Mouse (Mus musculus): ENCODE measurements around the gene Sh3bgrl3. TPM values are rescaled to one million over a fixed set of nuclear protein-coding genes. Genes with fewer than 3 reads are reported as not detected.

Sh3bgrl3 gene
- total RNA-seq, 2 experiments from 2014 or later: 271 to 295 TPM

DNA sequence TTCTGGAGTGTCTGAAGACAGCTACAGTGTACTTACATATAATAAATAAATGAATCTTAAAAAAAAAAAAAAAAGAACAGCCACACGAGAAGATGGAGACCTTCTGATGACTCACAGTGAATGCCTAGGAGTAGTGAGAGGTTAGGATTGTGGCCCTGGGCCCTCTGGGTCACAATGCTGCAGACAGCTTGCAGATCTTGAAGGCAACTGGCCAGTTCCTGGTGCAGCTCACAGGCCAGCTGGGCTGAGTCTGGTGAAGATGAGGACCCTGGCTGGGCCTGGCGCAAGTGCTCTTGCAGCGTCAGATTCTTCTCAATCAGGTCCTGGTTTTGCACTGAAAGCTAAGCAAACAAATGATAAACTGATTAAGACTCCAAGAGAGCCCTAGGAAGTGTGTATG is 3.5 kb upstream of the Sh3bgrl3 start:
- no peak for DNase-seq (ENCODE audit: low spot score in 2 of 2)

- DNase-seq (ENCODE audit: low spot score in 2 of 2): no peak
These were observed 893 bp upstream of the Sh3bgrl3 start for GRCm38 (mm10) chr4:134129482-134129881.

DNA sequence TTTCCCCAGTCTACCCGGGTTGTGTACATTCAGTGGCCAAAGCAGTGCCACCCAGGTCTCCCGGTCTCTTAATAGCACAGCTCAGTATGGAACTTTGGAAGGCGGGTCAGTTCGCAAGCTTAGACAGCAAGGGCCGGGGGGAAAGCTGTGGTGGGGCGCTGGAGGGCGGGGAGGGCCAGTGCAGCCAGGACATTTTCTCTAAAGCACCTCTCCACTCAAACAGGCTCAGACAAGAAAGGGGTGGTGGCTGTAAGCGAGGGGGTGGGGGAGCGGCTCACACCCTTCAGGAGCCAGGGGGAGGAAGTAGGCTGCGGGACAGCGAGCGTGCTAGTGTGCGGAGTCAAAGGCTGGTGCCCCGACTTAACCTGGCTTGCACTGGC is 384 bp upstream of the Sh3bgrl3 start:
- DNase-seq (ENCODE audit: low spot score in 2 of 2): no peak

GRCm38 (mm10) chr4:134127793-134128192 is 796 bp downstream of the Sh3bgrl3 start:
- no peak for DNase-seq (ENCODE audit: low spot score in 2 of 2)

DNA sequence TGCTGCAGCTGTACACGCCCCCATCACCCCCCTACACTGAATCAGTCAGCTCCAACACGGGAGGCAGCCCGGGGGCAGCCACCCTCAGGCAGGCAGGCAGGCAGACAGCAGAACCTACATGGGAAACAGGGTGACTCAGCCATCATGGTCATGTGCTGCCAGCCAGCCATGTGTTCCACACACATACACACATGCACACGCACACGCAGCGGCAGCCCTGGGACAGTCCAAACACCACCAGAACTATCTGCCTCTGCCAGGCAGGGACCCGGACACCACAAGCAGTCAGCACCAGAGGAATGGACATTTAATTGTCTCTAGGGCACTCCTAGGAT is 1.5 kb downstream of the Sh3bgrl3 start:
- peak; percentile 48 to 61 for DNase-seq (ENCODE audit: low spot score in 2 of 2)

DNA sequence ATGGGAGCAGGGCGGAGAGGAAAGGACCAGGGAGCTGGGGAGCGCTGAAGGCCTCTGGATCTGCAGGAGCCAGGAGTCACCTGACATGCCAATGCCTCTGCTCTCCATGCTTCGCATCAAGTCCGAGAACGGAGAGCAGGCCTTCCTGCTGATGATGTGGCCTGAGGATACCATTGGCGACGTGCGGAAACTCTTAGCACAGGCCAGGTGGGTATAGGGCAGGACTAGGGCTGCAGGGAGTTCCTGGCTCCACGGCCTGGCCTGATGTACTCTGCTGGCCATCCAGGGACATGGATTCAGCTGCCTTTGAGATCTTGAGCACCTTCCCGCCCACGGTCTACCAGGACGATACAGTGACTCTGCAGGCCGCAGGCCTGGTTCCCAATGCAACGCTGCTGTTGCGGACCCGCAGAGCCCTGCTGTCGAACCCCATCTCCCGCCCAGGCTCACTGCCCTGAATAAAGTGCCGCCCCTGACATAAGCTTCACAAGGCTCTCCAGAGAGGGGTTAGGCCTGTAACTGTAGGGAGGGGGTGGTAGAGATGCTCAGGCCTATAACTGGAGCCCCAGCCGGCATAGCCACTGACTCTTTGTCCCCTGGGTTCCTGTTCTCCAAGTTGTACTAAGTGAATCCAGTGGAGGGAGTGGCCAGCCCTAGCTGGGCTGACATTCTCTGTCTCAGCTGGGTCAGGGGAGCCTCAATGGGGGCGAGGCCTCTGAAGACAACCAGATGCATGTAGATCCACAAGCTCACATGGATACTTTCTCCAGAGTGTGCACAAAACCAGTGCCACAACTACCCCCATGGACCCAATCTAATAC is 2.1 kb downstream of the Sh3bgrl3 start:
- no peak for DNase-seq (ENCODE audit: low spot score in 2 of 2)

GRCm38 (mm10) chr4:134125383-134126060 is 3.1 kb downstream of the Sh3bgrl3 start:
- no peak for DNase-seq (ENCODE audit: low spot score in 2 of 2)

- peak; percentile 76 to 87 for DNase-seq (ENCODE audit: low spot score in 2 of 2)
These were observed 4.7 kb downstream of the Sh3bgrl3 start for GRCm38 (mm10) chr4:134123680-134124551.

GRCm38 (mm10) chr4:134123147-134123546 is 5.4 kb downstream of the Sh3bgrl3 start:
- DNase-seq (ENCODE audit: low spot score in 2 of 2): no peak

DNA sequence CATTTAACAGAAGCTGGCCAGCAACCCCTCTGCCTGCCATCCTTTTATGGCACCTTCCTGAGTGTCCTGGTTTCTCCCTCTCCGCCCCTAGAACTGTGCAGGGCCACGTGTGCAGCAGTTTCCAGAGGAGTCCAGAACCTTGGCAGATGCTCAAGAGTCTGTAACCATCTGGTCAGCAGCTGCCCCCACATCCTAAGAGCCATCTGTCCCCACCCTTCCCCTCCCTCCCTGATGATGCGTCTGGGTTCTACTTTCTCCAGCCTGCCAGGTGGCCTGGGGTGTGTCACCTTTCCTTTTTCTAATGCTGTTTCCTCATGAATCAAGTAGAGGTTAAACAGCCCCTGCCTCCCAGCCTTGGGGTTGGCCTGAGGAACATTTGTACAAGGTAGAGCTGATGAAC is 6.3 kb downstream of the Sh3bgrl3 start:
- no peak for DNase-seq (ENCODE audit: low spot score in 2 of 2)

GRCm38 (mm10) chr4:134121571-134121970 is 7.0 kb downstream of the Sh3bgrl3 start:
- DNase-seq (ENCODE audit: low spot score in 2 of 2): no peak

DNA sequence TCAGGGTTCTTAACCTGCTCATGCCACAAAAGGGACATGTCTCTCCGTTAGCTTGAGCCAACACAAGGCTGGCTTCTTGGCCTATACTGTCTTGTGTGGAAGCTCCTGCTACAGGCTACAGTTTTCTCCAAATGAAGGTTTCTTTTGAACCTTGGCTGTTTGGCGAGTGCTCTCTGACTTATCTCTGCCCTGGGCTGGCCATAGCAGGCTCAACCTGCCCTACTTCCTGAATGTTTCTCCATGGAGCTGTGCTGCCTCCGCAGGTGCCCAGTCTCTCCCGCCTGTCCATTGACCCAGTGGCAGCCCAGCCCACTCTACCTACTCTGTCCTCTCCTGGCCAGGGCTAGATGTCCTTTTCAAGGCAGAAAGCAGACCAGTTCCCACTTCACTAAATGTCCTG is 7.7 kb downstream of the Sh3bgrl3 start:
- no peak for DNase-seq (ENCODE audit: low spot score in 2 of 2)

DNA sequence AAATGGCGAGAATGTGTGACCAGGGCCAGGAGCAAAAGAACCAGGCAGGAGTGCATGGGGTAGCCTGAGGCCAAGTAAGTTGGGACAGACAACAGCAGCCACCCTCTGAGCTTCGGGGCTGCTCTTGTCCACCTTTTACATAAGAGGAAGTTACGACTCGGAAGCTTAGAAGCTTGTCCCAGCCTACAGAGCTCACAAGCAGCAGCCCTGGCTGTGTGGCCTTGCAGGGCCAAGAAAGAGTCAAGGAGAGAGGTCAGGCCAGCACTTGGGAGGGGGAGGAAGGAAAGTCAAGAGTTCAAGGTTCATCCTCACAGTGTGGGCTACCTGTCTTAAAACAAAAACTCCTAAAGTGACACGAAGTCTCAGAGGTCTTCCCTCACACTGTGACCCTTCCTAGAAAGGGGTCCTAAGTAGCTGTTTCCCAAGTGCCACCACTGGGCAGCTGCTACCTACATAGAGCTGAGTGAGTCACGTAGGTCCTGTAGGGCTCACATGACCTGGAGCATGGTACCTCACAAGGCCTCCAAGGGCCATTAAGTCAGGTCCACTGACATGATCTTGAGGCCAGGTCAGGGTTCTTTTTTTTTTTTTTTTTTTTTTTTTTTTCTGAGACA is 8.3 kb downstream of the Sh3bgrl3 start:
- no peak for DNase-seq (ENCODE audit: low spot score in 2 of 2)

- no peak for DNase-seq (ENCODE audit: low spot score in 2 of 2)
These were observed 8.9 kb downstream of the Sh3bgrl3 start for GRCm38 (mm10) chr4:134119644-134120043.

GRCm38 (mm10) chr4:134119042-134119441 is 9.5 kb downstream of the Sh3bgrl3 start:
- no peak for DNase-seq (ENCODE audit: low spot score in 2 of 2)

DNA sequence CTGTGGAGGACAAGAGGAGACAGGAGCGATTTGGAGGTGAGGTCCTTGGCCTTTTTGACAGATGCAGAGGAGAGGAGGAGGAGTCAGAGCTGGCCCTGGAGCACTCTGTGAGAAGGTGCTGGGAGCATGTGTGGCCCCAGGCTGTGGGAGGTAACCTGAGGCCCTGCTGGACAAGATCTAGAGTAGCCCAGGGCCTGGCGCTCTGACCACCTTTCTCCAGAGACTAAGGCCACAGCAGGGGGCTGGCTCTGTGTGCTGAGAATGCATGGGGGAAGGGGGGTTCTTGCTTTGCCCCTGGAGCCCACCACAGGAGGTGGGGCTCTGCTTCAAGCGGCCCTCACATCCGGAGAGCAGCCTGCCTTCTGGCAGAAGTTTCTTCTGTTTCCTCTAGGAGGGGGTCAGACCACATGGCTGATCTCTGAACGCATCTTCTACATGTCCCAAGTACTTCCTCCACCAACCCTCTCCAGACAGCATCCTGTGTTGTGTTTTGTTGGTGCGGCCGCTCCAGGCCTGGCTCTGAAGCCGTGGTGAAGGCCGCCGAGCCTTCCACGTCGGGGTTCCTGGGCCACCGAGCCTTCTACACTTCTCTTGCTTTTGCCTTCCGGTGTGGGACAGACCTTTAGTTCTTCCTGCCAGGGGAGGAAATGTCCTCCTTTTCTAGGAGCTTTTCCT is 10.3 kb downstream of the Sh3bgrl3 start:
- no peak for DNase-seq (ENCODE audit: low spot score in 2 of 2)

DNA sequence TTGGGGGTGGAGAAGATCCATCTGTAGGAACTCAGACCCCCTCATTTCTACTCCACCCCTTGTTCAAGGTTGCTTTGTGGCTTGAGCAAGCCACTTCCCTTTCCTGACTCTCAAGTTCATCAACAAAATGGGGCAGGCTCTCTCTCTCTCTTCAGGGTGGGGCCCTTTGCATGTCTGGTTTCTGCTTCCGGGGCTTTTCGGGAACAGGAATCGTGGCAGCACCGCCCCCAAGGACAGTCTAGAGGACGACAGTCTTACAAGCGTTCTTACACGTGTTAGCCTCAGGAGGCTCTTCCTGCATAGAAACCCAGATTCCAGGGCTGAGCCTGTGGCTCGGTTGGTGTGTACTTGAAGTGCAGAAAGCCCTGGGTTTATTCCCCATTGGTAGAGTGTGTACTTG is 11.6 kb downstream of the Sh3bgrl3 start:
- no peak for DNase-seq (ENCODE audit: low spot score in 2 of 2)

- no peak for DNase-seq (ENCODE audit: low spot score in 2 of 2)
These were observed 12.1 kb downstream of the Sh3bgrl3 start for GRCm38 (mm10) chr4:134116501-134116900.

DNA sequence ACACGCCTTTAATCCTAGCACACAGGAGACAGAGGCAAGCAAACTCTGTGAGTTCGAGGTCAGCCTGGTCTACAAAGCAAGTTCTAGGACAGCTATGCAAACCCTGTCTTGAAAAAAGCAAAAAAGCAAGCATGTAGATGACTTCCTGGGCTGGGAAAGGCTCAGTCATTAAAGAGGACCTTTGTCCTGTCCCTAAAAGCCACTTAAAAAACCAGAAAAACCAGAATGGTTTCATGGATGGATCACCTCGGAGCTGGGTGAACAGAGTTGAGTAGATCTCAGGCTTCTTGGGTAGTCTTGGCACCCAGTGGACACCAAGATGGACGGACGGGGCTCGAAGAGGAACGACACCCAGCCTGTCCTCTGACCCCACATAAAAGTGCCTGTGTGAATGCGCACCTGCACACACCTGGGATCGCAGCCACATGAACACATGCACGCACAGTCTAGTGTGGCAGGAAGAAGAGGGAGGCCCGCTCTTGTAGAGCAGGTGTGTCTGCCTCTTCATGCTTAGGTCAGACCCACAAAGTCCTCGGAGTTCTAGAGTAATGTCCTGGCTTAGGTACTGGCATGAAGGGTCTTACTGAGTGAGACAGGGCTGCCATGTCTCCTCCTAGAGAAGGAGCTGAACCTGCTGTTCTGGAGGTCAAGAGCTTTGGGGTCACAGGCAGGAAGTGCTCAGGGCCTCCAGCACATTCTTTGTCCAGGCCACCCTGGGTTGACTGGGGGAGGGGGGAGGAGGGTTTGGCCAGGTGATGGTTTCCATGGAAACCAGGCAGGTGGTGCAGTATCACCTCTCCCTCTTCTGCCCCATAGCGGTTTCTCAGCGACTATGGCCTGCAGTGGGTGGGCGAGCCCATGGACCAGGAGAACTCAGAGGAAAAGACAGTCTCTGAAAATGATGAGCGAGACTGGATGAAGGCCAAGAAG is 13.1 kb downstream of the Sh3bgrl3 start:
- DNase-seq (ENCODE audit: low spot score in 2 of 2): no peak

GRCm38 (mm10) chr4:134114038-134114437 is 14.6 kb downstream of the Sh3bgrl3 start:
- no peak for DNase-seq (ENCODE audit: low spot score in 2 of 2)

Measured in layer of hippocampus, postnatal 14 days (tissue).